Mouse (Mus musculus): ENCODE results near the gene Pik3r3.
A peak's percentile ranks its signal among the peaks of the same experiment; 100 is the strongest.
"Not testable (repeated sequence)": the region's sequence is repeated elsewhere in the genome, so short reads cannot be mapped to it uniquely, and the experiment has no call there.

Pik3r3 gene

DNA sequence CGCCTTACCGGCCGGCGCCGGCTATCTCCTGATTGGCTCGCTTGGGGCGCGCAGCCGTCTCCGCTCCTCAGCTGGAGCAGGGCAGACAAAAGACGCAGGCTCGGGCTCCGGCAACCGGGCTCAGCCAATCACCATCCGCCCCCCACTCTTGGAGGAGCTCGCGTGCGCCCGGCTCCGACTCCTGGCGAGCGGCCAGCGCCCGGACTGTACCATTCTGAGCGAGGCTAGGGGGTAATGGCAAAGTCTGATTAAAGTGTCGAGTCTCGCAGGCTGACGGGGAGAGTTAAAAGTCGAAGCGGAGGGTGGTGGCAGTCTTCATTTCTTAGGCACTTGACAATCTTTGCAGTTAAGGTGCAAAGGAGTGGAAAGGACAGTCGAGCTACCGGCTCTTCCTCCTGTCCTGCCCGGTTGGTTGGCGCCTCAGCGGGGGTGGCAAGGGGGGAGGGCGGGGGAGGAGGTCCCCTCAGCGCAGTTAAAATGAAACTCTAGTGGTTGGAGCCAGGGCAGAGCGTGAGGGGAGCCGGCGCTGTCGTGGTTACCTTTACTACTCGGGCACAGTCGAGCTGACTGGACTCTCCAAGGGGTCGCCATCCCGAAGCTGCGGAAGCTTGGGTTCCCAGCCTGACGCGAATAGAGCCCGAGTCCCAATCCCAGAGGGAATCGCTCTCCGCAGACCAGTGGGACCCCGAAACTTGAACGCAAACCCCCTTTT lies at the start of gene Pik3r3:
Gene Pik3r3, plus strand, starts transcription at position 479 of the 712 bp plus-strand sequence.
- DNase-seq (ENCODE audit: low read depth), result peak; percentile 96

DNA sequence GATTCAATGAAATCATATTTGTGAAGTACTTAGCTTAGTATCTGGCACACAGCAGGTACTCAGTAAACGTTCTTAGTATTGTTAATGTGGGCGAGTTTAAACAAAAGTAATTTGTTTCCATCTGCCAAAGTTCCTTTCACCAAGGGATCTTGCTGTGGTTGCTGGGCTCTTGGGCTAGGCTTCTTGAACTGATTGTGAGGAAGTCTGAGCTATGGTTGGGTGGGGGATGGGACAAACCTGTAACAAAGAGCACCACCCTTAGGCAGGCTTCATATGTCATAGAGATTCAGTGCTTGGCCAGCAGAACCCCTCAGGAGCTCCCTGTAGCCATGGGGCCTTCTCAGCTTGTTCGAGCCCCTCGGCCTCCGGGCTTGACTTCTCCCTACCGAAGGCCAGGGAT lies 48.3 kb upstream of the Pik3r3 start, which contains the start of the genes 1700042G07Rik and Gm49337:
Gene 1700042G07Rik, plus strand, starts transcription at position 301 of the 400 bp plus-strand sequence.
Gene Gm49337, plus strand, starts transcription at position 313 of the 400 bp plus-strand sequence.
- no peak for DNase-seq (ENCODE audit: low read depth)

GRCm38 (mm10) chr4:116173752-116174151 lies 47.7 kb upstream of the Pik3r3 start:
- no peak for DNase-seq (ENCODE audit: low read depth)

- no peak for DNase-seq (ENCODE audit: low read depth)
Measured at GRCm38 (mm10) chr4:116174466-116175116, 46.8 kb upstream of the Pik3r3 start.

GRCm38 (mm10) chr4:116175136-116175535 lies 46.3 kb upstream of the Pik3r3 start:
- no peak for DNase-seq (ENCODE audit: low read depth)

DNA sequence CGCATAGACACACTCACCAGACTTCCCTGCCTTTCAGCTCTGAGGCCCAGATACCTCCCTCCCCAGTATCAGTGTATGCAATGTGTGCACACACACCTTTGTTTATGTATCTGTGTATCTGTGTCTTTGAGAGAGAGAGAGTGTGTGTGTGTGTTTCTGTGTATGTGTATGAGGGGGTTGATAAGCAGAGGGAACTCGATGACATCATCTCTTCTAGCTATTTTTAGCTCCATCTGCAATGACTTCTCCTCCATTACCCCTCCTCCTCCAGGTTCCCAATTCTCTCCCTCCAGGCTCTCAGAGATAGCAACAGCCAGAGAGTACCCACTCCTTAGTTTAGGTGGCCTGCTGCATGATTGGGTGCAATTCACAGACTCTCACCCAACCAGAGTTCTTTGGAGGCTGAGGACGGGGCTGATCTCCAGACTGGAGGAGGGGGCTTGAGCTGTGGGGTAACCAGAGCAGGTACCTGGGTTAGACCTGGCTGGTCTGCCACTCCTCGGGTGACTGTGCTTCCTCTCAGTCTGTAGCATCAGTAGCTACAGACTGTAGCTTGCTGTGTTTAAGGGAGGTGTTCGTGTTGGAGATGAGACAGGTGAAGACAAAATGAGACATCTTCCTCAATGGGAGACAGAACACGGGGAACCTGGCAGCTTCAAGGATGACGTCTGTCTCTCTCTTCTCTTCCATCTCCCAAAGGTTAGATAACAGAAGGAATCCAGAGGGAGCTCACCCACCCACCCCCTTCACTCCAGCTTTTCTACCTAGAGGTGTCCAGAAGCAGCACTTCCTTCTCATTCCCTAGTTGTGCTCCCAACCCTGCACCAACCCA lies 45.5 kb upstream of the Pik3r3 start:
- DNase-seq (ENCODE audit: low read depth), result peak; percentile 66

DNA sequence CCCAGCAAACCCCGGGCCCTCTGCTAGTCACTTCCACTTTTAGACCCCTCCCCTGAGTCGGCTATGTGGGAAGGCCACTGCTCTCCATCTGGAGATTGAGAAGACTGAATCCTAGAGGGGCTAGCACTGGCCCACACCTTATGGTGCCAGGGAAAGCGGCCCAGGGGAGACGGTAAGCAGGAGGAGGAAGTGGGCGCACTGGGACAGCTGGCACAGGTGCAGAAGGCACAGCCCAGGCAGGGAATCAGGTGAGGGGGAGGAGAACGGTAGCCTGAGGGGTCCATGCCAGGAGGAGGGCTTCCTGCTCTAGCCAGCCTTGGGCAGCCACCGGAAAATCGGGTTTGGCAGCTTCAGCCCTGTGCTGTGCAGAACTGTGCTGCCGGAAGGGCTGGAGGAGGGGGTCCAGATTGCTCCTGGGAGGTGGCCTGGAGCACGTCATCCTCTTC lies 44.9 kb upstream of the Pik3r3 start:
- no peak for DNase-seq (ENCODE audit: low read depth)

DNA sequence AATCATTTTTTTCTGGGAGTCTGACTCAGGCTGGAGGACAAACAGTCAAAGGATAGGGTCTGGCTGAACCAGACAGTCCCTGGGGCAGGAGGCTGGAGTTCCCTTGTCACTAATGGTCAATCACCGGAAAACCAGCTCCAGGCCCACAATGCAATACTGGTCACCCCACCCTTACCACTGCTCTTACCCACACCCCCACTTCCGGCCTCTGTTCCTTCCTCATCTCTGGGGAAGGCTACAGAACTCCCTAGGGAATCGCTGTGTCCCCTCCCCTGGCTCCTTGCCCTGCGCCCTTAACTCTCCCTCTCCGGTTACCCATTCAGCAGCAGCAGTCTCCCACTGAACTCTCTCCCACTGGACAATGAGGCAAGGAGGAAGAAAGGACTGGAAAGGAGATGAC lies 44.3 kb upstream of the Pik3r3 start:
- no peak for DNase-seq (ENCODE audit: low read depth)

- no peak for DNase-seq (ENCODE audit: low read depth)
Measured at GRCm38 (mm10) chr4:116182079-116182478, 39.3 kb upstream of the Pik3r3 start.

DNA sequence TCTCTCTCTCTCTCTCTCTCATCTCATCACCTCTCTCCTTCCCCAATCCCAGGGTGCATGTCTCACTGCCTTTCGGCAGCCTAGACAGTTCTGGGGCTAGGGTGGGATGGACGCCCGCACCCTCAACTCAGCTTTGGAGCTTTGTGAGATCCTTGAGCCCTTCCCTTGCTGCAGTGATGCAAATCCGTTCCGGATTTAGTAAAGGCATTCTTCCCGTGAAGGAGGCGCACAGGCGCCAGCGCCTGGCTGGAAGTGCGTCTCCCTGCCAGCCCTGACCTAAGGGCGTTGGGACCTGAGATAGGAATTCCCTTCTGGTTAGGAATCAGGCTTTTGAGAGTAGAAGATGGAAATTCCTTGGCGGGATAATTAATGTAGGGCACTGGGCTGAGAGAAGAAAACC lies 38.7 kb upstream of the Pik3r3 start:
- DNase-seq (ENCODE audit: low read depth), result no peak

DNA sequence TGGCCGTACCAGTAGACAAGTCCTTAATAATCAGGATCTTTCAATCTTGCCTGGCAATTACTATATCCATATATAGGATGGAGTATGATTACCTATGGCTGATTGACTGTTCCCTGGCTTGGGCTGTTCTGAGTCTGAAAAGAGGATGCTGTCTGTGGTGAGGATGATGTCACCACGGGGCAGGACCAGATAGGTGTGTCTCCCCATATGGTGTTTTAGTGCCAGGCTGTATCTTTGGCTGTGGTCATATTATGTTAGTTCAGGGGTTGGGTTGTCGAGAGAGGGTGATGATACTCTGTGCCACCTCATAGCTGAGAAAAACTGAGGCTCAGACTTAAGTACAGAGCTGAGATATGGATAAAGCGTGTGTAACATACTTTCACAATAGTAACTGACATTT lies 36.3 kb upstream of the Pik3r3 start:
- DNase-seq (ENCODE audit: low read depth), result no peak

- no peak for DNase-seq (ENCODE audit: low read depth)
Measured at GRCm38 (mm10) chr4:116192286-116192835, 29.1 kb upstream of the Pik3r3 start.

DNA sequence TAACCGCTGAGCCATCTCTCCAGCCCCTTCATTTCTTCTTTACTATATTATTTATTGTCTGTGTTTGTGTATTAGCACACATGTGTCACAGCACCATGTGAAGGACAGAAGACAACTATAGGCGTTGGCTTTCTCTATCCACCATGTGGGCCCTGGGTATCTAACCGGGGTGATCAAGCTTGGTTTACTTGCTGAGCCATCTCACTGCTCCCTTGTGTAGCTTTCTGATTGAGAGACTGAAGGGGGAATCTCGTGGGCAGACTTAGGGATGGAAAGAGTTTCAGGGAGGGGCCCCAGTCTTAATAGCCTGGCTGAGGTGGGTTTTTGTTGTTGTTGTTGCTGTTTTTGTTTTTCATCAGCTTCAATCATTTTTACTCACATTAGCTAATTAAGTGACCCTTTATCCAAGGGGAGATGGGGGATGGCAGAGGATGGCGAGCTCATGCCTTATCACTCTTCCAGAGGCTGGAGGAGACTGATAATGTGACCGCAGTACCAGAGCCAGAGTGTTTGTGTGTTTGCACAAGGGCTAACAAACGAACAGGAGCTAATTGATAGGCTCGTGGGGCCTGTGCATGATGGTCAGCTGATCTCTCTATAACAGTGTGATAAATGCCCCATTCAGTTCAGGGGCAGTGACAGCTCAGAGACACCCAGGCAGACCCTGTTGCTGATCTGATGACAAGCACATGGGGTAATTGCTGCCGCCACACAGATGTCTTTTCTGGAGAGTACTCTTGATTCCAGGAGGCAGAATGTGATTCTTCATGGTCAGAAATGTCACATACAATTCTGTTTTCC lies 27.6 kb upstream of the Pik3r3 start:
- DNase-seq (ENCODE audit: low read depth), result peak; percentile 72

DNA sequence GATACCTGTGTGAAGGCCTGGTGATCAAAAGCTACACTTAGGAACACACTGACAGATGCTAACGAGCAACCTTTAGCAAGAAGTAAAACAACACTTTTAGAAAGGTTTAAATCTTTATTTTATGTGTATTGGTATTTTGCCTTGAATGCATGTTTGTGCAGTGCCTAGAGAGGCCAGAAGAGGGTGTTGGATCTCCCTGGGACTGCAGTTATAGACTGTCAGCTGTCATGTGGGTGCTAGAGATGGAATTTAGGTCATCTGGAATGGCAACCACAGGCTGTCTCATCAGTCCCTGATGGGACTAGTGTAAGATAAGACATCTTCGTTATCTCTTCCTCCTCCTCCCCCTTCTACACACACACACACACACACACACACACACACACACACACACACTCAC lies 23.0 kb upstream of the Pik3r3 start:
- no peak for DNase-seq (ENCODE audit: low read depth)

GRCm38 (mm10) chr4:116204422-116204821 lies 17.0 kb upstream of the Pik3r3 start:
- DNase-seq (ENCODE audit: low read depth), result no peak

GRCm38 (mm10) chr4:116206531-116206930 lies 14.9 kb upstream of the Pik3r3 start:
- DNase-seq (ENCODE audit: low read depth), result no peak

DNA sequence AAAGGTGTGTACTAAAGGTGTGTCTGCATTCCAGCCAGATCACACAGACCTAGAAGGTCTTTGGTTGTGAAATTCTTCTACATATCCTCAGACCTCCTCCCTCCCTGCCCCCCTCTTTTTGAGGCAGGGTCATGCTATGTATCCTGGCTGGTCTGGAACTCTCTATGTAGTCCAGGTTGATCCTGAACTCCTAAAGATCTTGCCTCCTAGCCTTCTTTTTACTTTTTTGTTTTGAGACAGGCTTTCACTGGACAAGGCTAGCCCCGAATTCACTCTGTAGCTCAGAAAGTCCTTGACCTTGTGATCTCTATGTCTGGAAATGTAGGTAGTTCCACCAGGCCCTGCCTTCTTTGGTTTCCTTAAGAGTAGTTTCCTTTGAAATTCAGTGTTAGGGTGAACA lies 12.5 kb upstream of the Pik3r3 start:
- no peak for DNase-seq (ENCODE audit: low read depth)

DNA sequence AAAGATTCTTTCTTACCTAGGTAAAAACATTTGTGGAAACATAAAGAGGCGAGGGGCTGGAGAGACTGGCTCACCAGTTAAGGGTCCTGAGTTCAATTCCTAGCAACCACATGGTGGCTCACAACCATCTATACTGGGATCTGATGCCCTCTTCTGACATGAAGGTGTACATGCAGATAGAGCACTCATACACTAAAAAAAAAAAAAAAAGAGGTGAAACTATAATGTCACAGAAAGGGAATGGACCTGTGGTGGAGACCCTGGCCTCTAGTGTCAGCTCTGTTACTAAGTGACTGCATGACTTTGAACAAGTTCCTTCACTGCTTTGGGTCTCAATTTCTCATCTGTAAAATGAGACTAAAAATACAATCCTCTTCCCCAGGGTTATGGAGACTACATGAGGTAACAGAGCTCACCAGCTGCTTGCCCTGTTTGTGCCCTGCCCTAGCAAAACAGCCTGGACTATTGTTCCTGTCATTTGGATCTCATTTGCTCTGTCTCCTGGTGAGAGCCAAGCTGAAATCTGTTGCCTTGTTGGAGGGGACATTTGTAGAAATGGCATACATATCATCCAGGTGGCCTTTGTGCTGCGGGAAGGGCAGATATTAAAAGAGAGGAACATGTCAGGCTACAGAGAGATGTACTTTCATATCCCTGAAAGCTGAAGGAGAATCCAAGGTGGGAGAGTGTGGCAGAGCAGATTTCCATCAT lies 5.4 kb upstream of the Pik3r3 start:
- DNase-seq (ENCODE audit: low read depth), result no peak

GRCm38 (mm10) chr4:116217046-116217445 lies 4.4 kb upstream of the Pik3r3 start:
- DNase-seq (ENCODE audit: low read depth), result no peak

GRCm38 (mm10) chr4:116217661-116218060 lies 3.8 kb upstream of the Pik3r3 start:
- not testable (repeated sequence) for DNase-seq (ENCODE audit: low read depth)

GRCm38 (mm10) chr4:116219056-116219455 lies 2.4 kb upstream of the Pik3r3 start:
- no peak for DNase-seq (ENCODE audit: low read depth)
